Mouse (Mus musculus): Measurements from ENCODE around the gene Lrp5.

DNA sequence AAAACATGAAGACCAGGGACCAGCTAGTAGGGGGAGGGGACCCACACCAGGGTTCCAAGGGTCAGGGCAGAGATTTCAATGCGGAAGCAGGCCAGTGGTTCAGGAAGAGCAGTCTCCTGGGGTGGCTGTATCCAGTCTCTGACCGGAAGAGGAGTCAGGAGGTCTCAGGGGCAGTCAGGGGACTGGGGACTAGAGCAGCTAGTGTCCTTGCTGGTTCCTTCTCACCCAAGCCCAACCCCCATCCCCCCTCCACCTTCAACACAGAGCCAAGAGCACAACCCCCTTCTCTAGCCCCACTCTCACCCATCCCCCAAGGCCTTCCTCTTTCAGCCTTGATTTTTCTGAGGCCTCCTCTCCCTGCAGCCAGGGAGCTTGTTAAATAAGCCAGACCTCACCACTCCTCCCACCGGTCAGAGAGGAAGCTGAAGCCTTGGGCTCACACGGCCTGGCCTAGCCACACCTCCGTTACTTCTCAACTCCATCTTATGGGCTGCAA is 1.4 kb upstream of the Lrp5 start:
- TF ChIP-seq POLR2A (IDR thresholded peaks at IDR 0.05; ENCODE audit: control insufficient read depth in 1 of 2, insufficient read depth in 1 of 2, low read depth in 1 of 2, low read length in 2 of 2, poor library complexity in 1 of 2) (no peak), CTCF (IDR thresholded peaks at IDR 0.05 in 2 of 3, conservative IDR thresholded peaks at IDR 0.05 in 1 of 3; ENCODE audit: control insufficient read depth in 1 of 3, insufficient read depth in 1 of 3, low read depth in 2 of 3, low read length in 3 of 3, poor library complexity in 1 of 3, severe bottlenecking in 1 of 3) (no peak)

Data from MEL (cell line).